Mouse (Mus musculus) bone marrow macrophage, adult 2 months (primary cell): Measurements from ENCODE around the gene Edf1.

Experiments used
- CTCF ChIP-seq: IDR thresholded peaks from 2 replicates; pipeline ENCODE4 v1.5.1; 2012; ENCODE audit warnings: low read depth, mild to moderate bottlenecking, low read length, moderate library complexity
- POLR2A ChIP-seq: IDR thresholded peaks from 2 replicates; pipeline ENCODE4 v1.6.1; 2012; ENCODE audit warnings: mild to moderate bottlenecking, low read depth, low read length, borderline replicate concordance

DNA sequence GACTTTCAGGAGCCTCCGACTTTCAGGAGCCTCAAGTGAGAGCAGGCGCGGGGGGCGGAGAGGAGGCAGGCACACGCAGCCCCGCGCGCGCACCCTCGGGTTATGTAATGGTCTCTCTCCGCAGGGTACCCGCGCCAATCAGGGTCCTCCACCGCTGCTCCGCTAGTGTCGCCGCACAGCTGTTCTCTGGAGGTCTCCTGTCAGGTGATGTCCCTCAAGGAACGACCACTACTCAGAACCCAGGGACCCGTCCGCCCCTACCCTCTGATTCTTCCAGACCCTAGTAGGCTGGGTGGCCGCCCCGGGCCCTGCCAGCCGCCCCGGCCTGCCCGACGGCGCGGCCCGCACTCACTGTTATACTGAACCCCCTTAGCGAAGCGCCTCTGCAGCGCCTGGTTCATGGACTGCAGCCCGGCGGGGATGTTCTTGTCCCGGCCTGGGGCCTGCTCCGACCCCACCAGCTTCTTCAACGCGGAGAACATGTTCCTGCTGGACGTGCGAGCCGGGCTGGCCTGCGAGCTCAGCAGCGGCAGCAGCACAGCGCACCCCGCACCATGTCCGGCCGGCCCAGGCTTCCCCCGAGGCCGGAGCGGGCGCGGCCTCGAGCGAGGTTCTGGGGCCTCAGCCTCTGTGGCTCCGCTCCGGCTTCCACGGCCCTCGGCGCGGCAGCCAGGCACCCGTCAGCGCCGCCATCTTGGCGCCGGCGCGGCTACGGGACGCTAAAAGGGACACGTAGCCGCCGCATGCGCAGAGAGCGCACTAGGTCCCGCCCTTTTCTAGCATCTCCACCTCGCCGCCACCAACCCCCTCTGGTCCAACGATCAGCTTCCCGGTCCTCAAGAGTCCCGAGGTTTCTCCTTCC is 50.3 kb downstream of the Edf1 start, which contains the start of gene Rabl6:
- TF ChIP-seq CTCF = no peak
- TF ChIP-seq POLR2A = no peak
